Mouse (Mus musculus) cerebellum, adult 2 months (tissue): ENCODE data around the gene Galnt7.

Source experiments
- CTCF ChIP-seq: fragments of 200-500 bp; IDR thresholded peaks from 2 replicates; pipeline ENCODE4 v1.5.1; 2011; ENCODE audit warnings: low read depth, mild to moderate bottlenecking, control low read depth, low read length, moderate library complexity, borderline replicate concordance; ENCODE audit not compliant: insufficient read depth
- POLR2A ChIP-seq: fragments of 200-500 bp; IDR thresholded peaks from 2 replicates; pipeline ENCODE4 v1.6.1; 2011; ENCODE audit warnings: low read length, control low read depth, borderline replicate concordance; ENCODE audit not compliant: insufficient read depth

DNA sequence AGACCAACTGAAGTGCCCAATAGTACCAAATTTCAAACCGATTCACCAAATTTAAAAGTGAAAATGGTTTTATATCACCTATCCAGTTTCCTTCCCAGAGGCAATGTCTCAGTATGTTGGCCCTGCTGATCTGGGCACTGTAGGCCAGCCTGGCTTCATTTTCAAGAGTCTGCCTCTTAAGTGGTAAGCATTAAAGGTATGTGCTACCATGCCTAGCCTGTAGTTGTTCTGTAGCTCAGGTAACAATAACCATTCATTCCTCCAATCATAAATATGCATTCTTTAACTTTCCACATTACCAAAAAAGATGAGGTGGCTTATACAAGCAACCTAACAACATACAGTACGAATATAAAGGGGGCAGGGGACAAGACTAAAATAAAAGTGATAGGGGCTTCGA, 135.1 kb downstream of the Galnt7 start:
- TF ChIP-seq POLR2A (no peak), CTCF (no peak)
